Mouse (Mus musculus): ENCODE data around the gene Vax1. TPM values are rescaled to one million over a fixed set of nuclear protein-coding genes. Genes with fewer than 3 reads are reported as not detected.
A peak's percentile ranks its signal among the peaks of the same experiment; 100 is the strongest.

Vax1 gene
- 1 to 10 TPM in 2 of 4 experiments, under 1 TPM in 1, not detected in 1; 0.86 to 1.3 (median 1.0) TPM for total RNA-seq (2022)

DNA sequence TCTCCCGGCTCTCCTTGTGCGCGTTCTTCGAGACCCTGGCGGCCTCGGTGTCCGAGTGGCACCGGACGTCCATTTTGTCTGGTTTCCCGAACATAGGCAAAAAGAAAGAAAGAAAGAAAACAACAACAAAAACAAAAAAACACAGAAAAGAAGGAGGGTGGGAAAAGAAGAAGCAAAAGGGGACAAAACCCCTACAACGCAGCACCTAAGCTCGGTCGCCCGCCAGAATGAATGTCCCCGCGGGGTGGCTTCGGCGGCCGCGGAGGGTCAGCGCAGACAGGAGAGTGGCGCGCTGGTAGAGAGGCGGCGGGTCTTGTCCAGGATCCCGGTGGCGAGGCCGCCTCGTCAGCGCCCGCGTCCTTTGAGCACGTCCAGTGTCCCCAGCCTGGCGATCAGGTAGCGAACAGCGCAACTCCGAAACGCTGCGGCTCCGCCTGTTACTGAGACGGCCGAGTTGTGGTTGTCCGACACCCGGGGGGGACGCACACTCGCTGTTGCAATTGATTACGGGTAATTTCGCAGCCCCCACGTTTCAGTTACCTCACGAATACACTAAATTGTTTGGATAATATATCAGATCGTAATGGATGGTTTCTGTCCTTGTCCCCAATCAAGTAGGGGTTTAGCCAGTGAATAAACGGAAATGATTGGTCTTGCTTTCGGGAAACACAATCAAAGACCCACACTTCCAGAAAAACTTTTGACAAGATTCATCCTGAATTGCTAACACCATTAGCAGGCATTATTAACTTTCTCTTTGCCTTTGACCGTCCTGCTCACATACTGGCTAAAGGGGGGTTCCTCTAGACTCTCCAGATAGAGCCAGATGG lies at the start of gene Vax1:
Gene Vax1 (minus strand): TSS at position 121 of the 830 bp plus-strand sequence.
- DNase-seq (ENCODE audit: low spot score in 2 of 2) = no peak

DNA sequence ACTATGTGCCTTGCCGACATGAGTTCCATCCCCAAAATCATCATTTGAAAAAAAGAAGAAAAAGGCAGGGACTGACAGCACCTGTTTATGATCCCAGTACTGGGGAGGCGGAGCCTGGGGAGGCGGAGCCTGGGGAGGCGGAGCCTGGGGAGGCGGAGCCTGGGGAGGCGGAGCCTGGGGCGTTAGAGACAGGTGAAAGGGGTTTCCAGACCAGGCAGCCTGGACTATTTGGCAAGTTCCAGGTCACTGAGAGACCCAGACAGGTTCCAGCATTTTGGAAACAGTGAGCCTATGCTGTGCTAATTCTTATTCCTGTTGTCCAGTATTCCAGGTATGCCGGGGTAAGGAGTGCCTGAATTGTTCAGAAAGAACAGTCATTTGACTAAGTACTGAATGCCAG lies 49.1 kb upstream of the Vax1 start, which contains the start of gene Kcnk18:
Gene Kcnk18 (plus strand): TSS at position 224 of the 400 bp plus-strand sequence.
- no peak for DNase-seq (ENCODE audit: low spot score in 2 of 2)

DNA sequence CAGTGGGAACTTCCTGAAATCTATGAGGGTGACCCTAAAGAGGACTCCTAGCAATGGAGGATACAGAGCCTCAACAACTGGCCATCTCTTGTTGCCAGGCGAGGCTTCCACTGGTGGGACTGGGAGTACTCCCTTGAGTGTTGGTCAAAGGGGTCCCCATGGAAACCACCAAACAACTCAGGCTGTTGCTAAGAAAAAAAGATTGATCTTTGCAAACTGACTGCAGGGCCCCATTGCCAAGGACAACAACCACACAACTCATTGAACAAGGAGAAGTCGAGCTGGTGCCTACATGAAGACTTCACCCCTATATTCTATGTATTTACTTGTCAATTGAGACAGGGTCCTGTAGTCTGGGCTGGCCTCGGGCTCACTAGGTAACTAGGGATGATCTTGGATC lies 47.0 kb upstream of the Vax1 start:
- DNase-seq (ENCODE audit: low spot score in 2 of 2) = no peak

DNA sequence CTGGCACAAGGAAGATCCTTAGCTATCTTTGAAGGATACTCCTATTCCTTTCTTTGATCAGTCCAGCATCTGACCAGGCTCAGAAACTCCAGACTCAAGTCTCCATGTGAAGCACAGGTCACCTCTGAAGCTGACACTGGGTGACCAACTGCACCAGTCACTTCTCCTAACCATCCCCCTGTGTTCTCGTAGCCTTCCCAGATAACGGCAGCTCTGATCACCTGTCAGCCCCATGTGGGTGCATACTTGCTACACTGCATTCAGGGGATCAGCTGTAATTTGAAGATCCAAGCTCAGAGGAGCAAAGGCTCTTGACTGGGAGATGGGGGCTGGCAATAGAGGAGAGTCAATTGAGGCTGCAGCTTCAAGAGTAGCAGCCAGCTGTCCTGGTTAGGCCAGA lies 39.1 kb upstream of the Vax1 start:
- DNase-seq (ENCODE audit: low spot score in 2 of 2) = no peak

DNA sequence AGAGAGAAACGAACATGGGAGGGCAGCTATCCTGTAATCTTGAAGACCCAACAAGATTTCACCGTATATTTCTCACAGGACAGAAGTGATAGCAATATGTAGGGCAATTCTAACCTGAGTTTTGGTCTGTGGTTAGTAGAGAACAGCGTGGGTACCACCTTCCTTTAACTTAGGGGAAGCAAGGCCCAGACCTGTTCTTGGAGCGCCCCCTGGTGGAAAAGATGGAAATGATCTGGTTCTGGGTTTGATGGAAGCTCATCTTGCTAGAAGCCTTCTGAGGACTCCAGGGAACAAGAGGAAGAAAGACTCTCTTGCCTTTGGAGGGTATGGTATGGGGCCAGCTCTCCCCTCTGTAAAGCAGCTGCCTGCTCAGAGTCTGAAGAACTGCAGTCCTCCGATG lies 38.6 kb upstream of the Vax1 start:
- peak; percentile 59 to 81 for DNase-seq (ENCODE audit: low spot score in 2 of 2)

DNA sequence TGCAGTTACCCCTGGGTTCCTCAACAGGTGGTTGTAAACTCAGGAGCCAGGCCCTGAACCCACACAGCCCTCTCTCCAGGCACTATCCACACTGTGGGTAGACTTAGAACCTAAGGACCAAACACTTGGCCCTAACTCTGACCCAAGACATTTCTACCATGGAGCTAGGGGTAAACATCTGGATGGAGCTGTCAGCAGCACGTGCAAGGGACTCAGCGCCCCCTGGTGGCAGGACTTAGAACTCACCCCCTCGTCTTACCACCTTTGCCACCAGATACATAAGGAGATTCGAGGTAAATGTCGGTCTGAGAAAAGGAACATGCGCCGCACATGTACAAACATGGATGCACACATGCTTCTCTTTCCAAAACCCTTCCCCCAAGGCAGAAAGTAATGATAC lies 28.3 kb upstream of the Vax1 start:
- DNase-seq (ENCODE audit: low spot score in 2 of 2) = peak in 1 of 2 experiments; percentile 46

DNA sequence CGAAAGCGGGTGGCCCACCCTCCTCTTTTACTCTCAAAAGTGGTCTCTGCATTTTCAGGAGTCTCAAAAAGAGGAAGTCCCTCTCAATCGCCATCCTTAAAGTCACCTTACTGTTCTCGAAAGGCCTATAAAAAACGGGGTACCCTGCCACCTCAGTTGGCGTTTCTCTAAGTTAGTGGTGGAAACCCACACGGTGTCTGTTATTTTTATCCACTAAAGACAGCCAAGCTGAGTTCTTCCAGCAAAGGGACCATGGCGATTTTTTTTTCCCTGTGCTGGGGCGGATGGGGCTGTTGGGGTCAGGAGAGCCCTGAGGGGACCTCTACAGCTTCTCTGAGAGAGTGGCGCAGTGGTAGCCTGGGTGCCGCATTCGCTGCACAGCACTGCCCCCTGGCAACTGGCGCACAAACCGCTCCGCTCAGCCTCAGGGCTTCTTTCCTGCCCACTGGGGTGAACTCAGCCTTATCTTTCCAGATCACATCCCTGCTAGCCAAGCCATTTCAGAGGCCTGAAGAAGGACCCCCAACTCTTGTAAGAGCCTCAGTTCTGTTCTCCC lies 26.3 kb upstream of the Vax1 start:
- peak in 1 of 2 experiments; percentile 64 for DNase-seq (ENCODE audit: low spot score in 2 of 2)

DNA sequence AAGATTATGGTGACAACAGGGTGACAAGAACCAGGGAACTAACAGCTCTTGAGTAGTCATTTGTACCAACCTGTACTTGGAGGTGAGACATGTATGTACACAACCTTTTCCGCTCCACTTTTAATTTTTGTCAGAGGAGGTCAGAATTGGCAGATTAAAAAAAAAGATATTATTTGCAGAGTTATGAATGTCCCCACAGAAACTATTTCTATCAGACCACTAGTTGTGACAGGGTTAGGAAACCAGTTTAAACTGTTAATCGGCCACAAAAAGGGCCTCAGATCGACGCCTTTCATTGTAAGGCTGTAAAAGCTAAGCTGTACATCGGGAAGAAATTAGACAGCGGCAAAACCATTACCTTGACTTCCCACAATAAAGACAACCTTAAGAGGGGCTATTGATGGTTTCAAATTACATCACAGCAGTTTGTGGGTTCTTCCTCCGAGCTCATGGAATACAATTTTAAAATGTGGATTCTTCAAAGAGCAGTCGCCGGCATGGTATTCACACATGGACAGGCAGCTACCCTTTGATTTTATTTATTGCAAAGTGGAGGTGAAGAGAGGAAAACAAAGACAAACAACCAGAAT lies 25.4 kb upstream of the Vax1 start:
- DNase-seq (ENCODE audit: low spot score in 2 of 2) = no peak

DNA sequence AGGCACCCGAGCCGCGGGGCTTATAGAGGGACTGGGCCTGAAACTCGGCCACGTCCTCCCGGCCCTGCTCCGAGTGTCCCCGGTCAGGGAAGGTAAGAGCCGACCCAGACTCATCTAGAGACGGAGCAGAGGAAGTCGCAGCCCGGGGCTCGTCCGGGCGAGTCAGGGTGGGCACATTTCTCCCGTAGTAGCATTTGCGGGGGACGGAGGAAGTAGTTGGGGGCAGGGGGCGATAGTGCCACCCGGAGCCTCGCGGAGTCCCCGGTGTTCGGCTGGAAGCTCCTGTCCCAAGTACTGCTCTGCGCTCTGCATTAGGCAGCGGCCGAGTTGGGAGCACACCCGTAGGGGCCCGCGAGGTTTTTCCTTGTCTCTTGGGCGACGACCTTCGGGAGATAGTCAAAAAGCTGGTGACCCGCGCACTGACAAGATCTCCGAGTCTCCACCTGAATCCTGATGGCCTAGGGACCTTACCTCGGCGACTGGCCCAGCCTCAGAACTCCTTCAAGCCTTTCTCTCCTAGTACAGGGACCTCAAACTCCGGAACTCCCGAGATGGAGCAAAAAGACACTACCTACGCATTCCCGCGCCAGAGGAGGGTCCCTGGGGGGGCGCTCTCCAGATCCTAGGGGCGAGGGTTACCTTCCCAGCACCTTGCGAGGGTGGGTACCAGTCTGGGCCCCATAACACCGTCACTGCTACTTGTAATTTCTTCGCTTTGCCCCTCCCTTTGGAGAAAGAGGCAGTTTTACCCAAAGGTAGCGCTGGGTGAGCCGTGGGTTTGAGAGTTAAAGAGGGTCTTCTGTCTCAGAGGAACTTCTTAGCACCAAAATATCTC lies 24.3 kb upstream of the Vax1 start:
- no peak for DNase-seq (ENCODE audit: low spot score in 2 of 2)

DNA sequence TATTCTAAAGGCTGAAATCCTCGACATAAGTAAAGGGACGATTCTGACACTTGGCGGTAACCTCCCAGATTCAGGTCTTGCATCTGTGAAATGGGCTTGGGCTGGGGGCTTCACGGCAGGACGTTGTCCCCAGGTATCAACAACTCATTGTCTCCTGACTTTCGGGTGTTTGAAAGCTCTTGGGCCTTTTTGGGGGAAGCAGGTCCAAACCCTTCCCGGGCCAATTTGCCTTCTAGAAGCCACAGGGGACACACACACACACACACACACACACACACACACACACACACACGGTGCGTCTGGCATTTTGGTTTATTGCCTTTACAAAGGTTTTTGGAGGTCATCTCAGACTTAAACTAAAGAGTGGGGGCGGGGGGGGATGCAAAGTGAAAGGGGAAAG lies 23.6 kb upstream of the Vax1 start:
- no peak for DNase-seq (ENCODE audit: low spot score in 2 of 2)

DNA sequence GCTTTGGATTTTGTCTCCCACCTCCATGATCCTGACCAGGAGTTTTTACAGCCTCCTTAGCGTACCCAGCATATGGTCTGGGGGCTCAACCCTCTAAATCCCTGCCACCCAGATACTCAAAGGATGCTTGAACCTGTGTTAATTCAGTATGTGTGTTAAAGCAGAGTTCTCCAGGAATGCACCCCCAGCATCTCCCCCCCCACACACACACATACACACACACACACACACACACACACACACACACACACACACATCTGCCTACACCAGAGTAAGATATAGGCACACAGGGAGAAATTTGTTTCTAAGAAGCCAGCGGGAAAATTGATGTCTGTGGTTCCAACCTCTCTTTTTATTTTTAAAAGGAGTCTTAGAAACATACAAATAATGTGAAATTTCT lies 22.6 kb upstream of the Vax1 start:
- no peak for DNase-seq (ENCODE audit: low spot score in 2 of 2)

DNA sequence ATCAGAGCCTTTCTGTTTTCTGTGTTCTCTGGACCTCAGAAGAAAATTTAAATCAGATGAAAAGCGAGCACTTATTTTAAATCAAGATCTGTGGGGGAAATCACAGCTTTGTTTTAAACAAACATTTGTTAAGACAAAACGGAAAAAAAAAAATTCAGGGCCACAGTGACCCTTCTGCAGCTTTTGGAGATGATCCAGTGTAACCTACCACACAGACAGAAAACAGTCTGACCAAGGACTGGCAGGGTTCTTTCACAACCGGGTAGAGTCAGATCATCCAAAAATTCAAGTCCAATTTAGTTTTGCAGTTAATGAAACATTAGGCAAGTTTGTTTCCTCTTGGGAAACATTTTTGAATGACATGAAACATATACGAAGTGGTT lies 21.3 kb upstream of the Vax1 start:
- no peak for DNase-seq (ENCODE audit: low spot score in 2 of 2)

DNA sequence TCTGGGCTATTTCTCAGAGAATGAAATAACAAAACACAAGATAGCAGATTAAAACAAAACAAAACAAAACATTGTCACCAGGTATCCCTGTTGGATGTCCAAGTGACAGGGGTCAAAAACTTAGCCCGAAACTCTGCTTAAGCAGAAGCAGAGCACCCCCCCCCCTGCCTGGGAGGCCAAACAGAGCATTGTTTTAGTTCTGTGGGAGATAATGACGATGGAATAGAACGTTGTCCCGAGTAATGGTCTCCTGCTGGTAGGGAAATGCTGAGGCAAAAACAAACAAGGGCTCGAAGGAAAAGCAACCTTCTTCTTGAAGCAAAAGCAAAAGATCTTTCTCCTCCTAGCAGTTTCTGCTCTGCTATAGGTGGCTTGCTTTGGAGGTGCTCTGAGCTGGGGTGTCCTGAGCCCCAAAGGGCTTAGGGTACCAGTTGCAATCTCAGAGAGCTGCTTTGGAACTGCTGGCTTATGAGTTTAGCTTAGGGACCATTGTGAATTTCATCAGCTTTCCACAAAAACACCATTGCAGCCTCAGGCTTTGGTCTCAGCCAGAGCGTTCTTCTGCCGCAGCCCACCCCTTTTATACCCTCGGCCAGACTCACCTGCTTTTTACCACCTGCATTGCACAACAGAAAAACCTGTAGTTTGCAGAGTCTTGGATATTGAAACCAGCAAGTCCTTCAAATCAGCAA lies 20.7 kb upstream of the Vax1 start:
- no peak for DNase-seq (ENCODE audit: low spot score in 2 of 2)

DNA sequence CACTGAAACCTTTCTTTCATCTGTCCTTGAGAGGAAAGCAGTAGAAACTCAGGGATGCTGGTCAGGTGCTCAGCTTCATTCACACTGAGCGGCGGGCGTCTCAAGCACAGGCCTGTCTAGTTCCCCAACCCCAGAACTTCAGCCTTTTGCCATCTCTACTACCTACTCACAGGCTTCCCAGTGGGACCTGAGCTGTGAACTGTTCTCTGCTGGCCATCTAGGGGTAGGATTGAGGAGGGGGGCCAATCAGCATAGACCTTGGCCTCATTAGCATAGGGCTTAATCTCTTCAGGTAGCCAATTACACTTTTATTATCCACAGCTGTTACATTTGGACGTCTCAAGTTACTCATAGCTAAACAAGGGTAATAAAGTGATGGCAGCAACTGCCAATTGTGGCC lies 19.1 kb upstream of the Vax1 start:
- DNase-seq (ENCODE audit: low spot score in 2 of 2) = no peak

DNA sequence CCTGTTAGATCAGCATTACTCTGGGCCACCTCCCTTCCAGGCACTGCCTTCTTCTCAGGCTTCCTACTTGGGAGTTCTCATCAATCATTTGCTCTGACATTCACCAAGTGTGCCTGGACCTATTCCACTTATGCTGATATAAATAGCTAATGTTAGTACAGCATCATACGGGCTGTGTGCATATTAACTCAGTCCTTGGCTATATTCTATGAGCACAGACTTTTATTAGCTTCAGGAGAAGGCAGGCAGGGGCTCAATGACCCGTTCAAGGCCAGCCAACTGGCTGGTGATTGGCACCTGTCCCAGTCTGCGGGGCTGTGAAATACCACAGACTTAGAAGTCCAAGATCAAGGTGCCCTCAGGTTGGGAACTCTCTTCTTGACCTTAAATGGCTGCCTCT lies 14.1 kb upstream of the Vax1 start:
- DNase-seq (ENCODE audit: low spot score in 2 of 2) = no peak

DNA sequence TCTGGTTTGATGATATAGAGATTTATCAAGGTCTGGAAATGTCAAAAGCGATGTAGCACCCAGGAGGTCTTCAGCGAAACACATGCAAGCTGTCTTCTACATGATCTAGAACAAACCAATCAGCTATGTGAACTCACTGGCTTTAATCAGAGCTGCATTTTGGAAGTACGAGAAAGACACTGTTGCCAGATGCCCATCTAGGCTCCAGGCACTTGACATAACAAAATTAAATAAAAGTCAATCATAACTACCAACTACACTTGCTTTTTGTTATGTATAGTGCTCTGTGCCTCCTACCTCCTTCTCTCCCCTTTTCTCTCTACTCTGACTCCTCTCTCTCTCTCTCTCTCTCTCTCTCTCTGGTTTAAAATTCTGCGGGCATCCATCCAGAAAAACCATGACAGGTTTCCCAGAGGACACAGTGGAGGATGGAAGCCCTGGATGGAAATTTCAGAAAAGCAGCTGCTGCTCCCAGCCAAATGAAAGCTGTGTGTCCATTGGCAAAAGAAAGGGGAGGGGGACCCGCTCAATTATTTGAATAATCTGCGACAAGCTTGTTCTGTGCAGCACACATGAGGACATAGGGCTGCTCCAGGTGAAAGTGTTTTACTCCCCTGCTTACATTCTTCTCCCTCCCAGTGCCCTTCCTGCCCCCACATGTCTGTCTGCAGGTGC lies 3.6 kb upstream of the Vax1 start:
- DNase-seq (ENCODE audit: low spot score in 2 of 2) = no peak

DNA sequence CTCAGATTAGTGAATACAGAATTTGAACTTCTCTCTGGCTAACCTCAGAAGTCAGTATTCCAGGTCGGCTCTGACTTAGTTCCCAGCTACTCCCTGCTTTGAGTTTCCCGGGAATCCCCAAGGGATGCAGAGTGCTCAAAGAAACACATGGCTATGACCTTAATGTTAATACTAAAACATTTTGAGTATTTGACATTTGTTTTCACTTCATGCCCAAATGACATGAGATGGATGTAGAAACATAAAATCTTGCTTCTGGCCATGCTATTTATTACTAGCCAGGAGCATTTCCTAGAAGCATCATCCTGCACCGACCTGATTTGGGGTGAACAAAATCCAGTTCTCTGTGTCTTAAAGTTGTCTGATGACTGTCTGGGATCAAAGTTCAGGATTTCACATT lies 2.9 kb upstream of the Vax1 start:
- DNase-seq (ENCODE audit: low spot score in 2 of 2) = no peak

DNA sequence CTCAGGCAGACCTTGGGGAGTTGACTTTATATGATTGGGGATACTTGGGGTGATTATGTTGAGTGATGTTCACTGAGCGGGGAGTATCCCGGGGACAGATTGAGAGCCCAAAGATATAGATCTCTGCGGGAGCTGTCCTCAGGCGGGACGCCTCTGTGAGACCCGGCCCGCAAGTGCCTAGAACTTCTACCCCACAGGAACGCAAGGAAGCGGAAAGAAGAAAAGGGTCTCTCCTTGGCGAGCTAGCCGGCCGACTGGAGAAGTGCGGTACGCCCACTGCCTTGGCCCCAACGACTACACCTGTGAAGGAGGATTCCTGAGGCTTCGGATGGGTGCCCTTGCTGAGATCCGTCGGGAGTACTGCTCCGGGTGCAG lies 2.0 kb upstream of the Vax1 start:
- DNase-seq (ENCODE audit: low spot score in 2 of 2) = no peak

DNA sequence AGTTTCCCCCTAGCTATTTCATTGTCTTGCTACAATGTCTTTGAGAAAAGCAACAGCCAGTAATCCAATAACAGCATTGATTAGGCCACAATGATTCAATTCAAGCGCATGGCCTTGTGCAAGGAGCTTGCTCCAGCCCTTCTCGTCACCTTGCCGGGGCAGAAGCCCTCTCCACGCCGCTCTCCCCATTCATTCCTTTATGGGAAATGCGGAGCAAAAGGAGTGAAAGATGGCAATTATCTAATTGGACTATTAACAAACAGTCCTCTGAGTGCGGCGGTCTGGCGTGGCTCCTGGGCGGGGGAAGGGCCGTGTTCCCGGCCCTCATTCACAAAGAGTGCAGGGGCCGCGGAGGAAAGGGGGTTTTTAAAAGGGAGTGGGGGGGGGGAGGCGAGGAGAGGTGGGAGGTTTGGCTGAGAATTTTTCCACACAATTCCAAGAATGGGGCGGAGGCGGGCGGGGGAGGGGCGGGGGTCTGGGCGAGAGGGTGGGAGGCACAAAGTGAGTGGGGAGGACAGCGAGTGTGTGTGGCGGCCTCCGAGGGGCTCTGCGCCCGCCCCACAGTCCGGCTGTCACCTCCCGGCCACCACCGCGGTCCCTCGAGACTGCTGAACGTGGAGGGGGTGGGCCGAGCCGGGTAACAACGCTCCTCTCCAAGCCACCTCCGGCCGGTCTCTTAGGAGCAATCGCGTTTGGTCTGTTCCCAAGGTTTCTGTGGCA lies 1.5 kb upstream of the Vax1 start:
- DNase-seq (ENCODE audit: low spot score in 2 of 2) = no peak

DNA sequence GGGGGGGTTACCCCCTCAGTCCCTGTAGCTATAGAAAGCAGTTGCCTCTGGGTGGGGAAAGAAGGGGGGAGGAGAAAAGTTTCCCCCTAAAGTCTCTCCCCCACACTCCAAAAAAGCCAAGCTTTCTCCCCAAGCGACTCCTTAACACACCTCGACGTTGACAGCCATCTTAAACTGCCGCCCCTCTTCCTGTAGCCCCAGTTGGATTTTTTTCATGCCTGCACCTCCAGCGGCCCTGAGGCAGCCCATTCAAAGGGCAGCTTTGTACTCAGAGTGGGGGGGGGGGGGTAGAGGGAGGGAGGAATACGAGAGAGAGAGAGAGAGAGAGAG lies 875 bp upstream of the Vax1 start:
- DNase-seq (ENCODE audit: low spot score in 2 of 2) = no peak
